Mouse (Mus musculus): ENCODE results near the gene Gm5475.

- TF ChIP-seq ZNF384 (IDR thresholded peaks at IDR 0.05; ENCODE audit: low read depth, low read length) (no peak), CHD2 (IDR thresholded peaks at IDR 0.05; ENCODE audit: low read depth, low read length) (no peak), ZC3H11A (IDR thresholded peaks at IDR 0.05; ENCODE audit: borderline replicate concordance, low read depth, low read length) (no peak), HCFC1 (IDR thresholded peaks at IDR 0.05; ENCODE audit: borderline replicate concordance, insufficient read depth, low read length) (no peak)
These were observed 30.9 kb upstream of the Gm5475 start for GRCm38 (mm10) chr15:100391066-100391465.

Measured in ES-E14 (cell line).